Mouse (Mus musculus) embryonic facial prominence, embryonic 13.5 days (tissue): ENCODE measurements around the gene Dnajc1. TPM values are rescaled to one million over a fixed set of nuclear protein-coding genes. Genes with fewer than 3 reads are reported as not detected.

Experiments
- ATAC-seq: fragments of 200-750 bp; cut with Nextera tagmentation; 2 replicates; pipeline ENCODE4 v1.8.0; 2017; ENCODE audit warnings: low read depth; ENCODE audit not compliant: insufficient number of reproducible peaks, insufficient read depth, low FRiP score, low TSS enrichment
- H3K27ac ChIP-seq: fragments of 300-500 bp; sonication (generic); 2 replicates; pipeline ENCODE4 v1.5.1; 2015; ENCODE audit warnings: moderate library complexity, mild to moderate bottlenecking, inconsistent platforms
- H3K27me3 ChIP-seq: fragments of 300-500 bp; sonication (generic); 2 replicates; pipeline ENCODE4 v1.6.1; 2015; ENCODE audit warnings: mild to moderate bottlenecking, inconsistent platforms
- H3K36me3 ChIP-seq: fragments of 300-500 bp; sonication (generic); 2 replicates; pipeline ENCODE4 v1.6.1; 2015; ENCODE audit warnings: mild to moderate bottlenecking, inconsistent platforms
- H3K4me1 ChIP-seq: fragments of 300-500 bp; sonication (generic); 2 replicates; pipeline ENCODE4 v1.6.1; 2015; ENCODE audit warnings: inconsistent platforms
- H3K4me2 ChIP-seq: fragments of 300-500 bp; sonication (generic); 2 replicates; pipeline ENCODE4 v1.6.1; 2015; ENCODE audit warnings: moderate library complexity, mild to moderate bottlenecking, inconsistent platforms
- H3K4me3 ChIP-seq: fragments of 300-500 bp; sonication (generic); 2 replicates; pipeline ENCODE4 v1.5.1; 2015; ENCODE audit warnings: mild to moderate bottlenecking, inconsistent platforms
- H3K9ac ChIP-seq: fragments of 300-500 bp; sonication (generic); 2 replicates; pipeline ENCODE4 v1.6.1; 2015; ENCODE audit warnings: mild to moderate bottlenecking, inconsistent platforms
- H3K9me3 ChIP-seq: fragments of 300-500 bp; sonication (generic); 2 replicates; pipeline ENCODE4 v1.6.1; 2016; ENCODE audit warnings: inconsistent platforms
- WGBS: fragments of 180-500 bp; shearing (Covaris S2); methylation state at CpG from one replicate; pipeline ENCODE4 v1.1.7; 2015; ENCODE audit warnings: mixed read lengths; 5-methylcytosine and 5-hydroxymethylcytosine counted together
- polyA plus RNA-seq: library from polyadenylated mRNA; unstranded; fragments of >200 nt; fragmentation: Nextera tagmentation; extraction: Ambion mirVana; gene quantifications from 2 replicates; pipeline ENCODE4 v1.2.1, GENCODE M21; 2015

Gene Dnajc1
- 36.4 and 45.1 TPM in 2 replicates for polyA plus RNA-seq

DNA sequence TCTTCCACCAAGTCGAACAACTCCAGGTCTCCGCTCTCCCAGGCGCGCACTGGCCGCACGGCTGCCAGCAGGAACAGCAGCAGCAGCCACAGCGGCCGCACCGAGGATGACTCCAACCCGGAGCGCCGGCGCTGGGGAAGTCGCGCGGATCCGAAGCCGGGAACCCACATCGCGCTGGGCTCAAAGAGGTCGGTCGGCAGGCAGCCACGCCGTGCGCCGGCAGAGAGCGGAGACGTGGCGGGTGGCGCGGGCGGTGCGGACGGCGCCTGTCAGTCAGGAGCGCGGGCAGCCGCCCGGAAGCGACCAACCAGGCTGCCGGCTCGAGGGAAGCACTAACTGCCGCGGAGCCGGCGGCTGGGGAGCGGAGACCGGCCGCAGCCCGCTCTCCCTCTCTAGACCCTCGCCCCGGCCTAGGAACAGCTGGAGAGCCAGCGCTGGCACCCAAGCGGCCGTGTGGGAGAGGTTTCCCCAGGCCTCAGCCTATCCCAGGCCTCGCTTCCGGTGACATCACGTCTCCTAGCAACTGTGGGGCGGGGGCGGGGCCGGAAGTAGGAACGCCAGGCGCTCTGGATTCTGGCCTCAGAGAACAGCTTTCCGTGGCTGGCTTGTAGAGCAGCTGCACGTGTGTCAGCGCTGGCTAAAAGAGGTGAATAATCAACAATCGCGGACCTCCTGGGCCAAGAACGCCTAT is at the start of gene Dnajc1:
Gene Dnajc1 (minus strand): TSS at position 500 of the 691 bp plus-strand sequence.
- H3K4me3 ChIP-seq = peak within 1 kb of the TSS; percentile 86
- peak within 1 kb of the TSS; percentile 70 for H3K4me2 ChIP-seq
- under 1% methylated on average over 66 of the region's 69 CpGs for WGBS
- H3K9me3 ChIP-seq = no peaks in the 10 kb centered on the region
- H3K27ac ChIP-seq = peak within 1 kb of the TSS; percentile 98
- no peaks in the 10 kb centered on the region for H3K27me3 ChIP-seq
- H3K4me1 ChIP-seq = peaks cover 6% of the 10 kb centered on the region; the same call in 1 of the 2 replicates
- H3K36me3 ChIP-seq = no peaks in the 10 kb centered on the region
- peak; percentile 100 for ATAC-seq
- H3K9ac ChIP-seq = peak within 1 kb of the TSS; percentile 90

DNA sequence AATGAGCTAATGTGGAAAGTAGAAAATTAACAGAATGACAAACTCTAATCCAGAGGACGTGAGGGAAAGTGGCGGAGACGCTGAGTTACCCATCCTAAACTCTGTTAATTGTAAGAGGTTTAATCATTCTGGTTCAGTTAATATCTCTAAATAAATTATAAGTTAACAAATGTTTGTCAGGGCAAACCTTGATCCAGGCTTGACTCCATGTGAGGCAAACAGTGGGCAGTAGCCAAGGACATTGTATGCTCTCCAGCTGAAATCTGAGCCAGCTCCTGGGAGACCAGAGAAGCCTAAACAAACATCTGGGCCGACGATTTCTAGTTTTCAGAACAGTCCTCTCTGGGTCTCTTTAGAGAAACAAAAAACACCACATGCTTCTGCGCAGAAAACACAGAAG is 49.2 kb upstream of the Dnajc1 start:
- no peak overlapping the region for H3K9ac ChIP-seq
- H3K27ac ChIP-seq = no peak overlapping the region
- no peaks in the 10 kb centered on the region for H3K27me3 ChIP-seq
- peaks cover 8% of the 10 kb centered on the region for H3K4me1 ChIP-seq
- no peak overlapping the region for H3K4me3 ChIP-seq
- H3K4me2 ChIP-seq = no peak overlapping the region
- H3K36me3 ChIP-seq = no peaks in the 10 kb centered on the region
- H3K9me3 ChIP-seq = no peaks in the 10 kb centered on the region
- 40% methylated on average over 6 of the region's 6 CpGs for WGBS
- ATAC-seq = no peak

DNA sequence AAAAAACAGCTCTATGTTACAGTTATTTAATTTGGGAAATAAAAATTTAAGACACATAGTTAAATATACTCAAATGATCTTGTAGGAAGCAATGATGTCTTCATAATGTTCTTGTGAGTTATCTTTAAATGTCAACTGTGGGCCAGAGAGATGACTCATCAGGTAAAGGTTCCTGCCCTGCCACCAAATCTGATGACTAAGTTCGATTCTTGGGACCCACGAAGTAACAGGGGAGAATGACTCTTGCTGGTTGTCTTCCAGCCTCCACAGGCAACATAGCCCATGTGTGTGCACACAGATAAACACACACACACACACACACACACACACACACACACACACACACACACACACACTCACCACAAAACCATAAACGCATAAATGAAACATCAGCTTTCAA is 22.6 kb upstream of the Dnajc1 start:
- Histone ChIP-seq H3K4me2 (no peak overlapping the region), H3K27ac (no peak overlapping the region), H3K9ac (no peak overlapping the region), H3K27me3 (no peaks in the 10 kb centered on the region), H3K36me3 (no peaks in the 10 kb centered on the region), H3K9me3 (no peaks in the 10 kb centered on the region), H3K4me3 (no peak overlapping the region), H3K4me1 (no peaks in the 10 kb centered on the region)
- ATAC-seq = no peak
- WGBS = 92% methylated on average over 3 of the region's 3 CpGs

DNA sequence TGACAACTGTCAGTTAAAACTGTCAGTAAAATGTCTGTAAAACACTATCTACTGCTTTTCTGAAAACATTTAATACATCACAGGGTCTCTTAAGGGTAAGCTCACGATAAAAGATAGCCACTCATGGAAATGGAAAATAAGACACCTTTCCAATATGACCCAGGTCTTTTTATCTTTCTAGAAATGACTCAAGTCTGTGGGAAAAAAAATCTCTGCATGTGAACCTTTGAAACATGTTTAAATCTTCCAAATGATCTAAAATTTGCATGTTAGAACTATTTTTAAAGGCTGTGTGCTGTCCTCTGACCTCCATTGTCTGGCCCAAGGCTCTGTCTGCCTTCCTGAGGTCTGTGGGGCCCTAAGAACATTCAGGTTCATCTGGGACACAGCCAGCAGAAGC is 11.0 kb upstream of the Dnajc1 start:
- WGBS = 75% methylated on average over 1 of the region's 1 CpGs
- Histone ChIP-seq H3K4me2 (no peak overlapping the region), H3K27me3 (no peaks in the 10 kb centered on the region), H3K9ac (no peak overlapping the region), H3K36me3 (no peaks in the 10 kb centered on the region), H3K4me3 (no peak overlapping the region), H3K27ac (no peak overlapping the region), H3K4me1 (no peaks in the 10 kb centered on the region), H3K9me3 (no peaks in the 10 kb centered on the region)
- ATAC-seq = no peak

DNA sequence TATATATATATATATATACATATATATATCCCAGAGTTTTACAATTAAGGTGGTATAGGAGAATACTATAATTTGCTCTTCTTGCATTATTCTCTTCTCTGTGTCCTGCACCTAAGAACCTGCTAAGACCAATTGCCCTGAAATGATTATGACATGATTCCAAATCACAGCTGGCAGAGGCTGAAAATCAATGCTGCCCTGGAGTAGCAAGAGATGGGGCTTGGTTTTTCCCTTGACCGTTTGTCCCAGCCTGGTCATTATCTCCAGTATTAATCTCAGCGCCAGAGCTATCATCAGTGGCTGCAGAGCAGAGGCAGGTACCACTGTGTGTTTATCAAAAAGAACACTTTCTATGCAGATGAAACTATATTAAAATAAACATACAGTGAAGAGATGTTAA is 9.1 kb upstream of the Dnajc1 start:
- no peak overlapping the region for H3K4me2 ChIP-seq
- no peak overlapping the region for H3K9ac ChIP-seq
- H3K4me3 ChIP-seq = no peak overlapping the region
- no peaks in the 10 kb centered on the region for H3K36me3 ChIP-seq
- H3K27ac ChIP-seq = no peak overlapping the region
- H3K27me3 ChIP-seq = no peaks in the 10 kb centered on the region
- ATAC-seq = no peak
- H3K9me3 ChIP-seq = no peaks in the 10 kb centered on the region
- no peaks in the 10 kb centered on the region for H3K4me1 ChIP-seq
- 84% methylated on average over 2 of the region's 2 CpGs for WGBS

DNA sequence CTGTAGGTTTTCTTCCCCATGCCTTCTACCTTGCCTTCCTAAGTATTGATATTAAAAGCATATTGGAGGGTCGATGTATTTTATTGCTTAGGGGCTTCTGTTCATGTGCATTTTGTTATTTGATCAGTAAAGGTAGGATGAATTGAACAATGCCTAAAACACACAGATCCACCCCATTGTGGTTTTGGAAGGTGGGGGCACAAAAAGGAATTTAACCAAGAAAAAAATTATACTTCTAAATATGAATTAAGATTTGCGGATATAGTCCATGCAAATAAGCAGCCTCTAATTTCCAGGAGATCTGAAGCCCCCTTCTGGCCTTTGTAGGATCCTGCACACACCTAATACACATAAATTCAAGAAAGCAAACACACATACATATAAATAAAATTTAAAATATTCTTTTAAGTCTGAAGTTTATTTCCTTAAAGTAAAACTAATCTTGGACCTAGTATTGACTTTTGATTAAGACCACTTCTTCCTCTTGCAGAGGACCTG is 441 bp upstream of the Dnajc1 start:
- Histone ChIP-seq H3K4me2 (peak overlapping the region; percentile 70), H3K9me3 (no peaks in the 10 kb centered on the region), H3K9ac (peak overlapping the region; percentile 90), H3K27me3 (no peaks in the 10 kb centered on the region), H3K27ac (peak overlapping the region; percentile 98), H3K4me1 (peaks cover 6% of the 10 kb centered on the region; the same call in 1 of the 2 replicates), H3K36me3 (no peaks in the 10 kb centered on the region), H3K4me3 (peak overlapping the region; percentile 86)
- 62% methylated on average over 2 of the region's 2 CpGs for WGBS
- no peak for ATAC-seq

DNA sequence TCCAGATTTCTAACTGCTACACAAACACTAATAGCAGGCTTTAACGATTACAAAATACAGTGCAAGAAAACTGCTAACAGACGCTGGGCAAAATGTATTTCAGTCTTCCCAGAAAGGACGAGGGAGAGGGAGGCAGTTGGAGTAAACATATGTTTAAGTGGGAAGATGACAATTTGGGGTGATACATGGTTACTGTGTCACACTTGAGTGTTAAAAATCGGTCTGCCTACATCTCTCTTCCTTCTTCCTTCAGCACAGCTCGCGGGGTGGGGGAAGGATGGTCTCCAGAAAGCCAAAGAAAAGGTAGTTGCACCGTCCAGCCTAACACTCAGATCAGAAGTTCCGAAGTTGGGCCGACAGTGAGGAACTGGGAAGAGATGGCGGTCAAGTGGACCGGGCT is 769 bp downstream of the Dnajc1 start:
- peak overlapping the region; percentile 86 for H3K4me3 ChIP-seq
- H3K4me1 ChIP-seq = peaks cover 6% of the 10 kb centered on the region; the same call in 1 of the 2 replicates
- peak; percentile 2; the same call in 1 of the 2 replicates for ATAC-seq

DNA sequence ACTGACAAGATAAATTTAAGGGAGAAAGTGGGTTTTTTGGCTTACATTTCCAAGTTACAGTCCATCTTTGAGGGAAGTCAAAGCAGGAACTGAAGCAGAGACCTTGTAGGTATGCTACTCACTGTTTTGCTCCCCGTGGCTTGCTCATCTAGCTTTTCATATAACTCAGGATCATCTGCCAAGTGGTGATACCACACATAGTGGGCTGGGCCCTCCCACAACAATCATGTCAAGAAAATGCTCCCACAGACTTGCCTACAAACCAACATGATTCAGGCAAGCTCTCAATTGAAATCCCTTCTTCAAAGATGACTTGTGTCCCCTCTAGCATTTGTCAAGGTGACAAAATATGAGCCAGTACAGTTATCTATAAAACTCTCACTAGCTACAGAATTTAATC is 3.0 kb downstream of the Dnajc1 start:
- H3K27me3 ChIP-seq = no peaks in the 10 kb centered on the region
- H3K27ac ChIP-seq = no peak overlapping the region
- no peak overlapping the region for H3K4me2 ChIP-seq
- H3K4me3 ChIP-seq = no peak overlapping the region
- 82% methylated on average over 1 of the region's 1 CpGs for WGBS
- H3K9me3 ChIP-seq = no peaks in the 10 kb centered on the region
- peaks cover 6% of the 10 kb centered on the region; the same call in 1 of the 2 replicates for H3K4me1 ChIP-seq
- ATAC-seq = no peak
- H3K36me3 ChIP-seq = no peaks in the 10 kb centered on the region
- H3K9ac ChIP-seq = no peak overlapping the region

More for the DNA sequence above, 769 bp downstream of the Dnajc1 start:
- Histone ChIP-seq H3K4me2 (peak overlapping the region; percentile 70), H3K27ac (peak overlapping the region; percentile 98), H3K9me3 (no peaks in the 10 kb centered on the region), H3K36me3 (no peaks in the 10 kb centered on the region), H3K9ac (peak overlapping the region; percentile 90), H3K27me3 (no peaks in the 10 kb centered on the region)
- WGBS = under 1% methylated on average over 11 of the region's 11 CpGs

DNA sequence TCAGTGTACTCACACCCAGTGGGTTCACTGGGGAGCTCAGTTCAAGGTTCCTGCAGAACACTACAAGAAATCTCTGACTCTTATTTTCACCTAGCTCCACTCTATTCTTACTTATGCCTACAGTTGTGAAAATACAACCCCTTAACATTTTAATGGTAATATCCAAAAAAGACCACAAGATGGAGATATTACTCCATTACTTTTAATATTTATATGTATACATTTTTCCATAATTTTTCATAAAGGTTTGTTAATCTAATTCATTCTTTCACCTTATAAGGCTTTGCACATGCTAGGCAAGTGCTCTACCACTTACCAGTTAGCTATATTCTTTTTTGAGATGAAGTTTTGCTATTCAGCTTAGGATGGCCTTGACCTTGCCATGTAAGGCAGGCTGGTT is 11.0 kb downstream of the Dnajc1 start:
- H3K4me1 ChIP-seq = peaks cover 3% of the 10 kb centered on the region; the same call in 1 of the 2 replicates
- no peak for ATAC-seq
- no peak overlapping the region for H3K4me3 ChIP-seq
- H3K27me3 ChIP-seq = no peaks in the 10 kb centered on the region
- H3K27ac ChIP-seq = no peak overlapping the region
- H3K36me3 ChIP-seq = no peaks in the 10 kb centered on the region
- H3K9me3 ChIP-seq = no peaks in the 10 kb centered on the region
- H3K9ac ChIP-seq = no peak overlapping the region
- H3K4me2 ChIP-seq = no peak overlapping the region

DNA sequence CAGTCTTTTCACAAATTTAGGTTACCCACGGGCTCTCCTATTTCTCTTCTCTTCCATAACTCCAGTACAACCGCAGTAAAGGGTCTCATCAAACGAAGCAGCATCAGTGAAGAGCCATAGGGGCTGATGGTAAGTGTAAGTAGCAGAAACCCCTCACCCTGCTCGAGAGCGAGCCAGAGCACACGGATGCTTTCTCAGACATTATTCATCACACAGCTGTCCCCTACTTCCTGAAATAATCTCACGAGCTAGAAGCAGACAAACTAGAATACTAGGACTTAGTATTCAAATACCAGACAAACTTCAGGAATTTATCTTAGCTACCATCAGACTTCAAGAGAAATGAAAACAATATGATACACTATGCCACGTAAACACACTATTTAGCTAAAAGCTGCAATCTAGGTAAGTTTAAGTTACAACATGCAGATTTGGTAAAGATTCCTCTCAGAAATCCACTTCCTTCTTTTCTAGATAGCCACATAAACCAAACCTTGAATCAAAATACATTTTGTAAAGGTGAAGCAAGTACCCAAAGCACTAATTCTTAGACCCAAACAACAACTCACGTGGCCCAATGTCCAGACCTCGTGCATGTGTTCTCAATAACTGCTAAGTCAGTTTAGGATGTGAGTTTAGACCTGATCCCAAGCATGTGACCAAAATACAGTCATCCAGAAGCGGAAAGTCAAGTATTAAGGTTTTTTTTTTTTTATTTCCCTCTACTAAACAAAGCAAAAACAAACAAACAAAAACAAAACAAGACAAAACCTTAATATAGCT is 20.0 kb downstream of the Dnajc1 start:
- Histone ChIP-seq H3K9me3 (no peaks in the 10 kb centered on the region), H3K36me3 (no peaks in the 10 kb centered on the region), H3K27ac (no peak overlapping the region), H3K9ac (no peak overlapping the region), H3K4me2 (no peak overlapping the region), H3K4me1 (peaks cover 19% of the 10 kb centered on the region), H3K4me3 (no peak overlapping the region), H3K27me3 (no peaks in the 10 kb centered on the region)
- WGBS = 32% methylated on average over 11 of the region's 11 CpGs
- no peak for ATAC-seq

DNA sequence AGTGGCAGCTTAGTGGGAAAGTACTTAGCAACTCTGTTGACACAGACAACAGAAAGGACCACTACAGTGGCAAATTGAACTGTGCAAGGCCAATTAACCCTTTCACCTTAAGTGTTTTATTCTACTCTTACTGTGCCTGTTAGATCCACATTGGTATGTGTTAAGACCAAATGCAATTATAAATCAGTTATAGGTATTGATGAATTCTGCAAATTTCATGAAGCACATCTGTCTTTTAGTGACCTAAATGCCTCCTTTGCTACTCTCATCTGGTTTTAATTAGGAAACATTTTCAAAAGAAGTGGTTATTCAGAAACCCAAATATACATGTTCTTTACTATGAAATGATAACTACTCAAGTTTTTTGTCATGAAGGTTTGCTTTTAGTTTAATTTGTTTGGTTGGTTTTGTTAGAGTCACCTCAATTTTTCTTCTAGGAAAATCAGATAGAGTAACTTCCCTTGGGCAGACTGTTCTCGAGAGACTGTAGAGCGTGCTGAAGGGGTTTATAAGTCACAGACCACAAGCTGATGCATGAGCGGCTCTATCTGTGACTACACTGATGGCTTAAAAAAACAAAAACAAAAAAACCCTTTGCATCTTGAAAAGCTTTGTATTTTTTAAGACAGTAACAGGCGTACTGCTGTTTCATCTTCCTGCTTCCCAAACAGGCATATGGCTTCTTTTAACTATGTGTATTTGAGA is 21.7 kb downstream of the Dnajc1 start:
- Histone ChIP-seq H3K27me3 (no peaks in the 10 kb centered on the region), H3K4me3 (no peak overlapping the region), H3K27ac (no peak overlapping the region), H3K36me3 (no peaks in the 10 kb centered on the region; the same call in 1 of the 2 replicates), H3K4me1 (peaks cover 19% of the 10 kb centered on the region), H3K4me2 (no peak overlapping the region), H3K9ac (no peak overlapping the region), H3K9me3 (no peaks in the 10 kb centered on the region)
- no peak for ATAC-seq
- 24% methylated on average over 4 of the region's 4 CpGs for WGBS
